Mouse (Mus musculus): ENCODE data around the gene Cc2d1b.

The Cc2d1b gene

GRCm38 (mm10) chr4:108664407-108664806, 44.7 kb downstream of the Cc2d1b start:
- DNase-seq, result no peak

Measured in lung, adult 18-20 months (tissue).